Mouse (Mus musculus) olfactory bulb, adult 2 months (tissue): ENCODE data around the gene Lbx1.

Experiments
- CTCF ChIP-seq: fragments of 200-500 bp; IDR thresholded peaks from 2 replicates; pipeline ENCODE4 v1.5.1; 2012; ENCODE audit warnings: low read depth, mild to moderate bottlenecking, low read length, moderate library complexity; ENCODE audit not compliant: insufficient read depth
- POLR2A ChIP-seq: fragments of 200-500 bp; IDR thresholded peaks from 2 replicates; pipeline ENCODE4 v1.6.1; 2012; ENCODE audit warnings: mild to moderate bottlenecking, low read depth, low read length, moderate library complexity; ENCODE audit not compliant: insufficient read depth

GRCm38 (mm10) chr19:45226246-45226645 is 9.4 kb downstream of the Lbx1 start:
- TF ChIP-seq CTCF, result no peak
- no peak for TF ChIP-seq POLR2A
